Mouse (Mus musculus) adrenal gland, postnatal 36 days (tissue): ENCODE data around the gene Fras1. TPM values are rescaled to one million over a fixed set of nuclear protein-coding genes. Genes with fewer than 3 reads are reported as not detected.

ENCODE experiments used
- DNase-seq, 2 experiments: peaks; one replicate each; pipeline ENCODE4 v3.0.0; 2021; ENCODE audit warnings: mixed read lengths in 1 of 2
- total RNA-seq, 2 experiments: library from RNA; stranded (reverse); gene quantifications; 2 replicates each; pipeline ENCODE4 v1.2.3; 2021

Fras1 gene
- total RNA-seq, 2 experiments from 2014 or later, result 2.0 to 2.4 TPM

GRCm38 (mm10) chr5:96682777-96683176 lies 309.0 kb downstream of the Fras1 start:
- DNase-seq, result no peak

GRCm38 (mm10) chr5:96688885-96689284 lies 315.1 kb downstream of the Fras1 start:
- DNase-seq, result no peak

- DNase-seq, result no peak
These were observed 325.2 kb downstream of the Fras1 start for GRCm38 (mm10) chr5:96698972-96699371.

- no peak for DNase-seq
These were observed 329.2 kb downstream of the Fras1 start for GRCm38 (mm10) chr5:96702706-96703625.

- no peak for DNase-seq
These were observed 334.8 kb downstream of the Fras1 start for GRCm38 (mm10) chr5:96708515-96708914.

GRCm38 (mm10) chr5:96712089-96712684 lies 338.4 kb downstream of the Fras1 start:
- DNase-seq, result peak in 1 of 2 experiments; percentile 27

GRCm38 (mm10) chr5:96712799-96713198 lies 339.0 kb downstream of the Fras1 start:
- DNase-seq, result no peak

GRCm38 (mm10) chr5:96716273-96717034 lies 342.7 kb downstream of the Fras1 start:
- no peak for DNase-seq

- no peak for DNase-seq
These were observed 343.9 kb downstream of the Fras1 start for GRCm38 (mm10) chr5:96717690-96718089.

- no peak for DNase-seq
These were observed 344.8 kb downstream of the Fras1 start for GRCm38 (mm10) chr5:96718601-96719000.

- no peak for DNase-seq
These were observed 345.5 kb downstream of the Fras1 start for GRCm38 (mm10) chr5:96719221-96719620.

- no peak for DNase-seq
These were observed 348.9 kb downstream of the Fras1 start for GRCm38 (mm10) chr5:96722690-96723089.

- no peak for DNase-seq
These were observed 365.6 kb downstream of the Fras1 start for GRCm38 (mm10) chr5:96739138-96739878.

- DNase-seq, result no peak
These were observed 373.6 kb downstream of the Fras1 start for GRCm38 (mm10) chr5:96747195-96747984.

GRCm38 (mm10) chr5:96757615-96758014 lies 383.9 kb downstream of the Fras1 start:
- no peak for DNase-seq

GRCm38 (mm10) chr5:96762021-96762420 lies 388.3 kb downstream of the Fras1 start:
- no peak for DNase-seq

GRCm38 (mm10) chr5:96768846-96769471 lies 395.2 kb downstream of the Fras1 start:
- peak; percentile 63 to 75 for DNase-seq

- no peak for DNase-seq
These were observed 409.9 kb downstream of the Fras1 start for GRCm38 (mm10) chr5:96783506-96784288.

GRCm38 (mm10) chr5:96785096-96785495 lies 411.3 kb downstream of the Fras1 start:
- DNase-seq, result no peak

GRCm38 (mm10) chr5:96792422-96792821 lies 418.7 kb downstream of the Fras1 start:
- peak; percentile 39 to 41 for DNase-seq
